Mouse (Mus musculus): ENCODE measurements around the gene Gm3259. TPM values are rescaled to one million over a fixed set of nuclear protein-coding genes. Genes with fewer than 3 reads are reported as not detected.

Gene Gm3259
- not detected for polyA plus RNA-seq (2014; fragmentation: Illumina TruSeq; extraction: RNeasy Lipid Tissue Mini Kit (QIAGEN cat#74804); ENCODE audit: low read depth, low replicate concordance)

DNA sequence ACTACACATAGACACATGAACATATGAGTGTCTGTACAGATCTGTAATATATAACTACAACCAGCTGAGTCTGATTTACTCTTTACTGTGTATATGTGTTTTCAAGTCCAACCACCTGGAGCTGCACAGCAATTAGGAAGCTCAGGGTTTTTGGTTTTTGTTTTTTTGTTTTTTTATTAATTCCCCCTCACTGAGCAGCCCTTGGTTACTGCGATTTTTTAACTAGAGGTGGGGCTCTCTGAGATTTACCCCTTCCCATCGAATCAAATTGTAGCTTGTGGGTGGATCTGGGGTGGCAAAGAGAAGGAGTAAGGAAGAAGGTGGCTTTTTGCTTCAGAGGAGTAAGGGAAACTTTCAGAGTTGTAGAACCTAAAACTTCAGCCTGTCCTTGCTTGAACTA, at the start of gene Gm3259:
Gm3259 (plus strand) TSS at position 301 of the 400 bp plus-strand sequence.

DNA sequence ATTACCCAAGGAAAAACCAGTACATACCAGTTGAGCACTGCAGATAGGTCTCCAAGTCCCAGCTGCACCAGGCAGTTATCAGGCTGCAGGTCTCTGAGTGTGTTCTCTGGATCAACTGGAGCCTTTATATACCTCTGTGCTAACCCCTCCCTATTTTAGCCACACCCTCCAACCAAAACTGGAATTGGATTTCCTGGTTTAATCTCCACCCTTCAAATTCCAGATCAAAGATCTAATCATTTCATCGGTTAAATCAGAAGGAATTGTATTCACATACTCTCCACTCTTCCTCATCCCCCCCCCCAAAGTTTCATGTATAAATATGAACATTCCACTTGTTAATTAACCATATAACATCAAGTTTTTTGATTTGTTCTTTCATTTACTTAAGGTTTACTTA, 33.0 kb upstream of the Gm3259 start, which contains the start of gene Gm10424:
Gm10424 (minus strand) TSS at position 101 of the 400 bp plus-strand sequence.

Other genes starting within 250 kb of the Gm3259 start
- gene Gm7942, start 199.0 kb upstream of the Gm3259 start, polyA plus RNA-seq (2014; fragmentation: Illumina TruSeq; extraction: RNeasy Lipid Tissue Mini Kit (QIAGEN cat#74804); ENCODE audit: low read depth, low replicate concordance): not detected
- not detected for gene Gm16513, start 123.3 kb upstream of the Gm3259 start, polyA plus RNA-seq (2014; fragmentation: Illumina TruSeq; extraction: RNeasy Lipid Tissue Mini Kit (QIAGEN cat#74804); ENCODE audit: low read depth, low replicate concordance)
- gene Gm10424, start 33.1 kb upstream of the Gm3259 start, polyA plus RNA-seq (2014; fragmentation: Illumina TruSeq; extraction: RNeasy Lipid Tissue Mini Kit (QIAGEN cat#74804); ENCODE audit: low read depth, low replicate concordance): not detected
- not detected for gene D5Ertd577e, start 150.9 kb downstream of the Gm3259 start, polyA plus RNA-seq (2014; fragmentation: Illumina TruSeq; extraction: RNeasy Lipid Tissue Mini Kit (QIAGEN cat#74804); ENCODE audit: low read depth, low replicate concordance)
- not detected for gene Gm3286, start 204.8 kb downstream of the Gm3259 start, polyA plus RNA-seq (2014; fragmentation: Illumina TruSeq; extraction: RNeasy Lipid Tissue Mini Kit (QIAGEN cat#74804); ENCODE audit: low read depth, low replicate concordance)

Data from kidney, adult 10 weeks (tissue).